Mouse (Mus musculus) urinary bladder, postnatal 14 days (tissue): ENCODE measurements at regions not wholly inside any gene's neighbourhood (a gene's known extent, or its start where the extent isn't known, plus 50 kb on each side); places are given as distances from the start of the nearest gene placed in this dataset.
A peak's percentile ranks its signal among the peaks of the same experiment; 100 is the strongest.

ENCODE experiments used
- DNase-seq: peaks from one replicate; pipeline ENCODE4 v3.0.0; 2021; ENCODE audit warnings: low spot score

DNA sequence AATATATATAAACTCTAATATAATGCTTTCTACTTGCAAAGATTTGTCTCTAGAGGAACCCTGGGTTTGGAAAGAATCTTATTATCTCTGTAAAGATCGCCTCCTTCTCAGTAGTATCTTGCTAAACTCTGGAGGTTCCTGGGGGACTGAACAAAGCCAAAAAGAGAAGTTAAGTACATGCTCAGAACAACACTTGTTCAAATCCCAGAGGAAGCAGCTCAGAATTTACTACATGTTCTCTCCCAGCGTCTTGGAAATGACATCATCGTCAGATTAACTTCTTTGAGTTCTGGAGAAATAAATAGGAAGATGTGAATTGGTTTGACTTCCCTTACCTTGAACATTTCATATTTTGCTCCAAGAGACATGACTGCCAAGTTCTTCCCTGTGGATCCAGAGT, 77.7 kb upstream of the Thbs1 start:
- no peak for DNase-seq

DNA sequence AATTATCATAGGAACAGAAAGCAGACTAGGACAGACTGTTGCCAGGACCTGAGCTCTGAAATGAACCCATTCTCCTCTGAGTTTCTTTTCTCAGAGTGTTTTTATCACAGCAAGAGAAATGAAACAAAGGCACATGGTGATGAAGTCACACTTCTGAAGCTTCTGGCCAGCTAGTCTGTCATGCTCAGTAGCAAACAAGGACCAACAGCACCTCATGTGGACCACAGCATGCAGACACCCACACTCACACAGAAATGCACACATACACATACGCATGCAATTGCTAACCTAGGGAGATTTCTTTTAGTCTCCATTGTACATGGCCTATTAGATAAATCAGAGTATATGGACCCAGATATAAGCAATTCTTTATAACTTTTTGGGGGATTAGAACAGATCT, 76.3 kb upstream of the Thbs1 start:
- no peak for DNase-seq

DNA sequence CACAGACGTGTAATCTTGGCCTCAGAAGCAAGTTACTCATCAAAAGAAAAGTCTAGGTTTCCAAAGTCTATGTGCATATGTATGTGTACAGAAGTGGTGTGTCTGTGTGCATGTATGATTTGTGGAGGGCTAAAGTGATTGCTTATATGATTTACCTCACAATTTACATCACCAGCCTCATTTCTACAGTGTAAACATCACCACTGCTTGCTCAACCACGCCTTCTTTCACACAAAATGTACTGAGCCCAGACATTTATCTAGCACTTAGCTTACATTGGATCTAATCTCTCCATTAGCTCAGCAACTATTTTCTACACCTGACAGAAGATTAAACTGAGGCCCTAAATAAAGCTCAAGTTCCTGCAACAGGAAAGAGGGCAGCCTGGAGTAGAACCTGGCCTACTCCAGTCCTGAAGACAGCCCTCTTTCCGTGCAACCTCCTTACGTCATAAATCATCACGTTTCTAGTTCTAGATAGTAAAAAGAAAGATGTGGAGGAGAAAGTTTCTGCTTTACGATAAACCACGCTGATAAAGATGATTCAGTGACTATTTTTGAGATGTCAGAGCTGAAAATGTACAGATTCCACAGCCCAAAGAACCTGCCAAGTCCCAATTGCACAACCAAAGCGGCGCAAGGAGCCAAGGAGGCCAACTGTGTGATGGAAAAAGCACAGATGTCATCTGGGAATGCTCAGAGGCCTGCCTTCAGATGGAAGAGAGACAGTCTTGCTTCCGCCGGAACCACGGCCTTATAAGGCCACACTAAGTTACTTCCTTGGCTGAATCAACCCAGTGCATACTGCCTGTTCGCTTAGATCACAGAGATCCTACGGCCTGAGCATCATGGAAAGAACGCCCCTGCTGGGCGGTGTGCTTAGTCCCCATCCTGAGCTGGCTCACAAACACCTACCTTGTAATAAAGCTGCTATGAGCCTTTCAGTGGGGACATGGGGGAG, 72.5 kb upstream of the Thbs1 start:
- peak; percentile 74 for DNase-seq

DNA sequence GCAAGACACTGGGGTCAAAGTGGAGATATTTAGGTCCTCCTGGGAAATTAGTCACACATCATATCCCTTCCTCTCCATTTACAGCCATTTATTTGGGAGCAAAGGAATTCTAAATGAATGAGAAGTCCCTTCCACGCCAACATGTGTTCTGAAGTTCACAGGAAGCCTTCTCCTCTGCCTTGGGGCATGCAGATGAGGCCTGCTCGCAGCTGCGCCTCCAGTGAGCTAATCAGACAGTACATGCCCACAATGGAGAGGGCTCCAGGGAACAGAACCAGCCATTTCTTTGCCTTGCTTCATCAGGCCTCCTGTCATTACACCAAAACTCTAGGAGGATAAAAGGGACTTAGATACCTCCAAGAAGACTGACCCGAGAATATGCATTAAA, 71.9 kb upstream of the Thbs1 start:
- DNase-seq: no peak

DNA sequence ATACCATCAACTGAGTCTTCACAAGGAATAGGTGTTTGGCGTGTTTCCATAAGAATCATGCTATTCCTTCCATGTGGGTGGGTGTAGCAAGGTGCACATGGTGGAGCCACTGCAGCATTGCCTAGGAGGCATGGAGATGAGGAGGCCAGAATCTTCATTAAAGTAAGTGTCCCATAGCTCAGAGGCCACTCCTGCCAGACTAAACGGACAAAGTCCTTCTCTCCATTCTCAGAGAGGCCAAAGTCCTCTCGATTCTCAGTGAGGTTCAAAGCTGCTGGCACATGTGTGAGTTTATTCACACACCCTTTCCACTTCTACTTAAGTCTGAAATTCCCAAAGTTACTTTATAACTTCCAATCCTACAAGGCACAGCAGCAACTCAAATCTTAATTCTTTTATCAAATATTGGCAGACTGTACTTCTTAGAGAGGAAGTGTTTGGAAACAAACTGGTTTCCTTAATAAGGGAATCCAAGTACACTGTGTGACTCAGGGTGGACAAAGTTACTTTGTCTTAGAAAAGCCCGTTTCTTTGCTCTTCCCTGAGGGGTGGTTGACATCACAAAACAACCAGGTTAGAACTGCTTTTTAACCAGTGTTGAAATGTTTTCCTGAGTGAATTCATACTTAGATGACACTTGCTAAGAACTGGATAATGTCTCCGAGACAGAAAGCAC, 69.2 kb upstream of the Thbs1 start:
- no peak for DNase-seq

GRCm38 (mm10) chr2:118044666-118045065, 67.0 kb upstream of the Thbs1 start:
- no peak for DNase-seq

- DNase-seq: no peak
Measured at GRCm38 (mm10) chr2:118050326-118050725, 61.4 kb upstream of the Thbs1 start.

GRCm38 (mm10) chr2:118051610-118052009, 60.1 kb upstream of the Thbs1 start:
- DNase-seq: no peak

- DNase-seq: no peak
Measured at GRCm38 (mm10) chr2:118053512-118053911, 58.2 kb upstream of the Thbs1 start.

GRCm38 (mm10) chr2:118058654-118059395, 52.9 kb upstream of the Thbs1 start:
- DNase-seq: no peak

- no peak for DNase-seq
Measured at GRCm38 (mm10) chr2:118061291-118061690, 50.4 kb upstream of the Thbs1 start.
